Comparison of ENCODE assay signal across 8 mouse cellular contexts in genomic region chr2:95494698-95495088, GRCm38 (mm10).
A peak's percentile ranks its signal among the peaks of the same experiment; 100 is the strongest.
DNase-seq lines count a peak whose midpoint lies in the region; ATAC-seq and TF ChIP-seq lines count a peak whose summit lies in the region.
"Had no signal": no experiment of that assay in that cellular context is flagged by ENCODE, and none has a peak within 500 bp of the region (broad histone marks: within the 10 kb centered on the region; RNA-seq: fewer than 3 reads in every experiment).

No protein-coding gene starts in this region.

- peak; percentile 3 for DNase-seq in kidney, postnatal 0 days (ENCODE audit: low spot score)
- no peak for DNase-seq in kidney, postnatal 14 days
- DNase-seq in A20 (ENCODE audit: low read depth, low spot score) = peak; percentile 2
- peak; percentile 36 for DNase-seq in MEL (ENCODE audit: low read depth, low spot score)
- DNase-seq in forelimb bud, embryonic 11.5 days (ENCODE audit: low read depth, low spot score) = peak; percentile 3
- no peak for DNase-seq in spleen, adult 12 weeks (ENCODE audit: low spot score)
- DNase-seq in B cell, adult 2 months = no peak

- H3K4me1 ChIP-seq in kidney, postnatal 0 days (replicated peaks; ENCODE audit: insufficient read depth, low read length) = no peaks in the 10 kb centered on the region
- no peaks in the 10 kb centered on the region for H3K4me1 ChIP-seq in MEL (ENCODE audit: control insufficient read depth in 1 of 2, insufficient read depth in 2 of 2, low read length in 2 of 2)

- 49% methylated on average over 4 of the region's 4 CpGs for WGBS in kidney, postnatal 0 days

- TF ChIP-seq POLR2A in MEL (IDR thresholded peaks at IDR 0.05; ENCODE audit: control insufficient read depth in 1 of 2, insufficient read depth in 1 of 2, low read depth in 1 of 2, low read length in 2 of 2, poor library complexity in 1 of 2) = no peak

- H3K36me3 ChIP-seq in kidney, postnatal 0 days (ENCODE audit: insufficient read depth, low read length) = no peaks in the 10 kb centered on the region
- H3K36me3 ChIP-seq in MEL (ENCODE audit: control insufficient read depth in 1 of 2, insufficient read depth in 2 of 2, low read length in 2 of 2) = no peaks in the 10 kb centered on the region

- no peaks in the 10 kb centered on the region for H3K9me3 ChIP-seq in kidney, postnatal 0 days (replicated peaks; ENCODE audit: low read length)
- H3K9me3 ChIP-seq in MEL (replicated peaks; ENCODE audit: insufficient read depth, low read length) = no peaks in the 10 kb centered on the region

- peak; percentile 37 for TF ChIP-seq CTCF in kidney, postnatal 0 days (IDR thresholded peaks at IDR 0.05; ENCODE audit: low read depth)
- TF ChIP-seq CTCF in MEL (IDR thresholded peaks at IDR 0.05 in 2 of 3, conservative IDR thresholded peaks at IDR 0.05 in 1 of 3; ENCODE audit: control insufficient read depth in 1 of 3, insufficient read depth in 1 of 3, low read depth in 2 of 3, low read length in 3 of 3, poor library complexity in 1 of 3, severe bottlenecking in 1 of 3) = peak; percentile 36 to 43 (median 37); a peak in 4 of 6 replicates

- H3K4me2 ChIP-seq in kidney, postnatal 0 days (ENCODE audit: low read length) = no peak overlapping the region

- TF ChIP-seq EP300 in MEL (IDR thresholded peaks at IDR 0.05; ENCODE audit: low read depth in 1 of 2, low read length in 2 of 2) = no peak

- no peak for ATAC-seq in kidney, postnatal 0 days (replicated peaks; ENCODE audit: low FRiP score, low read depth)
- ATAC-seq: midbrain, embryonic 16.5 days had no signal

- H3K27me3 ChIP-seq in kidney, postnatal 0 days (ENCODE audit: insufficient read depth, low read length) = no peaks in the 10 kb centered on the region
- no peaks in the 10 kb centered on the region for H3K27me3 ChIP-seq in MEL (ENCODE audit: control insufficient read depth in 1 of 2, insufficient read depth in 2 of 2, low read length in 2 of 2)

- H3K79me2 ChIP-seq in MEL (ENCODE audit: control insufficient read depth, insufficient read depth, low read length, poor library complexity) = no peaks in the 10 kb centered on the region

- no peak overlapping the region for H3K4me3 ChIP-seq in kidney, postnatal 0 days (replicated peaks; ENCODE audit: low read depth, low read length)
- H3K4me3 ChIP-seq in MEL (ENCODE audit: control insufficient read depth in 1 of 2, insufficient read depth in 1 of 2, low read depth in 2 of 2, low read length in 2 of 2) = no peak overlapping the region

- no peak overlapping the region for H3K9ac ChIP-seq in kidney, postnatal 0 days (ENCODE audit: low read depth, low read length)
- no peak overlapping the region for H3K9ac ChIP-seq in MEL (ENCODE audit: control insufficient read depth, low read depth, low read length, poor library complexity, severe bottlenecking)

- no peak overlapping the region for H3K27ac ChIP-seq in kidney, postnatal 0 days
- H3K27ac ChIP-seq in MEL (ENCODE audit: control insufficient read depth, low read depth, low read length) = no peak overlapping the region

- TF ChIP-seq RAD21 in MEL (IDR thresholded peaks at IDR 0.05; ENCODE audit: low read depth, low read length) = peak; percentile 30

TF ChIP-seq in MEL, 35 proteins besides CTCF, POLR2A, EP300 and RAD21:
- peak; percentile 29 for TF ChIP-seq SMC3 (IDR thresholded peaks at IDR 0.05; ENCODE audit: low read depth, low read length)
- no peak for TF ChIP-seq CHD1 (IDR thresholded peaks at IDR 0.05; ENCODE audit: low read depth, low read length)
TF ChIP-seq in MEL: peak in this region for 1.

Comparison
In these comparisons a context has a peak if more than half of its experiments do, and no peak if none do; other contexts are left out.
1. DNase-seq: peak in kidney, postnatal 0 days (single experiment), A20 (single experiment), MEL (single experiment) and forelimb bud, embryonic 11.5 days (single experiment); none in kidney, postnatal 14 days (single experiment), spleen, adult 12 weeks (single experiment) and B cell, adult 2 months (0 of 2).